Mouse (Mus musculus) 3134 (cell line): ENCODE data around the gene Bcar1.

Source experiments
- DNase-seq: peaks from one replicate; pipeline ENCODE4 v3.0.0-alpha.2; 2011; ENCODE audit warnings: low spot score; ENCODE audit not compliant: insufficient read length; ENCODE audit errors: extremely low read depth

The Bcar1 gene

GRCm38 (mm10) chr8:111769764-111770428 is 26.3 kb upstream of the Bcar1 start:
- no peak for DNase-seq

- DNase-seq, result no peak
Observed at GRCm38 (mm10) chr8:111769296-111769695, 25.7 kb upstream of the Bcar1 start.

DNA sequence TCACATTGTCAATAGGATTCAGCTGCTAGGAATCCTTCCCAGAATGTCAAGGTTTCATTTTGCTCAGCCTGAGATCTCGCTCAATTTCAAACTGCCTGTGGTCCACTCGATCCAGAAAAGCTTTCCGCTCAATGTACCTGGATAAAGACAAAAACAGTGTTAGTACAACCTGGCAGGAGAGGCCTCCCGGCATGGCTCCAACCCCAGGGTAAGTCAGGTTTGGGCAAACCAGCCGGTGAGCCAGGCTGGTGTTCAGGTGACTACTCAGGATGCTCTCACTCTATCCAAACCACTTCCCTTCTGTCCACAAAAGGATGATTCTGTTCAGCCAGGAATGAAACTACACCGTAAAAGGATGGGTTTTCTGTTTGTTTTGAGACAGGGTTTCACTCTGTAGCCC is 25.0 kb upstream of the Bcar1 start:
- no peak for DNase-seq

- no peak for DNase-seq
Observed at GRCm38 (mm10) chr8:111765616-111766015, 22.0 kb upstream of the Bcar1 start.

DNA sequence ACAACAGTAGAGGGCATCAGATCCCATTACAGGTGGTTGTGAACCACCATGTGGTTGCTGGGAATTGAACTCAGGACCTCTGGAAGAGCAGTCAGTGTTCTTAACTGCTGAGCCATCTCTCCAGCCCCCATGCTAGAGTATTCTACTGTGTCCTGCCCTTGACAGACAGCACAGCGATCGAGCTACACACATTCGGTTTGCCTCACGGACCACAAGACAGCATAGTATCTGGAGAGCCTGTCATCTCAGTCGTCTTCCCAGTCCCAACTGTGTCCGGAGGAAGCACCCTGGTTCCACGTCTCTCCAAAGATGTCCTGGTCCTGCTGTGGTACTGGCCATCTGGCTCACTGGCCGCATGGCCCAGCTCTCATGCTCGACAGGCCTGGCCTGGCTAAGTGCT is 21.5 kb upstream of the Bcar1 start:
- no peak for DNase-seq

GRCm38 (mm10) chr8:111760708-111761107 is 17.1 kb upstream of the Bcar1 start:
- DNase-seq, result no peak

GRCm38 (mm10) chr8:111758817-111759216 is 15.2 kb upstream of the Bcar1 start:
- DNase-seq, result no peak

DNA sequence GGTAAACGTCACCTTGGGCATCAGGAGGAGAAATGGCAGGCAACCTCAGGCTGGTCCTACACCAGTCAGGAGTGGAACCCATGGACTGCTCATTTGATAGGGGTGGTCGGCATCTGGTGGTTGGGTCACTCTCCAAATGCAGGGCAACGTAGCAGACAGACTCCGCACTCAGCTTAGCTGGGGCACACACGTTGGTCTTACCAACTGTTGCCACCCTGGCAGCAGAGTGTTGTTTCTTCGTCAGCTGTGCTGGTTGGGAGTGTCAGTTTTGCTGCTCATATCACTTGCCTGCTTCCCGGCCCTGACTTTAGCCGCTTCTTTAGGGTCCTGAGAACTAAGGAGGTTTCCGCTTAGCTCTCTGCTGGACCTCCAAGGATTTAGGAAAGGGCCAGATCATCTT is 14.0 kb upstream of the Bcar1 start:
- DNase-seq, result no peak

- DNase-seq, result no peak
Observed at GRCm38 (mm10) chr8:111754736-111755135, 11.1 kb upstream of the Bcar1 start.

DNA sequence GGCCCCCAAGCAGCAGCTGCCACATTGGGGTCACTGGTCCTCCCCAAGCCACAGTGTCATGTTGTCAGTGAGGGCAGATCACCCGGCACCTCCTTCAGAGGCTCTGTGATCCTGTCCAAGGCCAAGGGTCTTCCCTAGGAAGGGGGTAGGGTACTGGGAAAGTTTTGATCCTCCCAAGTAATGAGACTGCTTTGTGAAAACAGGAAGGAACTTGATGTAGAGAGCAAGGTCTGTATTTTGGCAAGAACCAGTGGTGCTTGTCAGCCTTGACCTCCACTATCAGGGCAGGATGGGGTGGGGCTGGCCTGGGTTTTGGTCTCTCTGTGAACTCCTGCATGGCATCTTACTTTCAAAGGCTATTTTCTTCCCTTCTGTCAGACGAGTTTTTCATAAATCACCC is 10.5 kb upstream of the Bcar1 start:
- DNase-seq, result no peak

- DNase-seq, result no peak
Observed at GRCm38 (mm10) chr8:111748766-111749165, 5.2 kb upstream of the Bcar1 start.

DNA sequence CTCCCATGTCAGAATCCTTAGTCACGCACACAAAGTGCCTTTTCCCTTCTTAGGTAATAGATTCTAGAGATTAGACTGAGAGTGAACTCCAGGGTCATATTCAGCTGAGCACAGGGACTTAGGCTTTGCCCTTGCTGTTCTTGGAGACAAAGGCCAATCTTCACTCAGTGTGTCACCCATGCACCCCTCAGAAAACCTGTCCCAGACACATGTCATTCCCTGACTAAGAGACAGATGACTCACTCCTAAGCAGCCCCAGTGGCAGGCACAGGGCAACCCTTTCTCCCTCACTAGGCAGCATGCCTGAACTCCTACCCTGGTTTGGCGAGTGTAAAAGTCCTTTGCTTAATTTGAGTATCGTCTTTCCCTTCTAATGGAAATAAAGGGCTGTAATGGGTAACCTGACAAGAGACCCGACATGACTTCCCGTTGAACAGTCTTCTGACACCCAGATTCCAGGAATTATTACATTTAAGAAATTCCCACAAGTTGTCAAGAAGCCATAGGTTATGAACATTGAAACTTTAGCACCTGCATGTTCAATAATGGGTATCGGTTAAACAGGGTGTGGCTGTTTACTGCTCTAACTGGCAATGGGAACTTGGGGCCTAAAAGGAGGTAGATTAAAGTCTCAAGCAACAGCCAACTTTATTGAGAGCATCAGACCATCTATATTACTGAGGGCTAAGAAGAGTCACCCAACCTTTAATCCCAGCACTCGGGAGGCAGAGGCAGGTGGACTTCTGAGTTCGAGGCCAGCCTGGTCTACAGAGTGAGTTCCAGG is 4.4 kb upstream of the Bcar1 start:
- peak; percentile 71 for DNase-seq

- peak; percentile 83 for DNase-seq
Observed at GRCm38 (mm10) chr8:111746582-111747465, 3.2 kb upstream of the Bcar1 start.

- peak; percentile 87 for DNase-seq
Observed at GRCm38 (mm10) chr8:111745591-111746418, 2.2 kb upstream of the Bcar1 start.

GRCm38 (mm10) chr8:111745086-111745485 is 1.5 kb upstream of the Bcar1 start:
- DNase-seq, result no peak

DNA sequence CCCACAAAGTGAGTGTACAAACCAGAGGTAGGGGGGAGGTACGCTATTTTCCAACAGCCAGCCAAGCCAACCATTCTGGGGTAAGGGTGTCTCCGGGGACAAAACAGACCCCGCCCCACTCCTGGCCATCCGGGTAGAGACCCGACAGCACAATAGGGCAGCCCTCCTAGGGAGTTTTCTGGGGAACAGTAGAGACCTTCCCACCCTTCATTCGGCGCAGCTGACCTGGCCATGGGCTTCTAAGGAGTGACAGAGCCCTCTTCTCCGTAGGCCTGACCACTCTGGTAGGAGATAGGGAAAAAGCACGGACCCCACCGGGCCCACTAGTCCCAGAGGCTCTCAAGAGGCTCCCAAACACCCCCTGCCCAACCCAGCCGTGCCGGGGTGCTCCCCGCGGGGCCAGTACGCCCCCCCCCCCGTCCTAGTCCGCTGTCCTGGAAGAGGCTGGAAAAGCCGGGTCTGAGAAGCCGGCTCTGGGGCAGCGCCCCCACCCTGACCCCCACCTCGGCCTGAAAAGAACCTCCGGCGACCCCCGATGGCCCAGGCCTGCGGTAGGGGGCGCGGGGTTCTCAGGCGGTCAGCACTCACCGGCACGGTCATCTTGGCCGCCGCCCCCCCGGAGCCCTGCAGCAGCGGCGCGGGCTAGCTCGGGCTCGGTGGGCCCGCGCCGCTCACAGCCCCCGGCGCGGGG is 363 bp downstream of the Bcar1 start:
- DNase-seq, result no peak

- no peak for DNase-seq
Observed at GRCm38 (mm10) chr8:111742261-111743037, 1.2 kb downstream of the Bcar1 start.

- no peak for DNase-seq
Observed at GRCm38 (mm10) chr8:111741556-111741955, 2.1 kb downstream of the Bcar1 start.

DNA sequence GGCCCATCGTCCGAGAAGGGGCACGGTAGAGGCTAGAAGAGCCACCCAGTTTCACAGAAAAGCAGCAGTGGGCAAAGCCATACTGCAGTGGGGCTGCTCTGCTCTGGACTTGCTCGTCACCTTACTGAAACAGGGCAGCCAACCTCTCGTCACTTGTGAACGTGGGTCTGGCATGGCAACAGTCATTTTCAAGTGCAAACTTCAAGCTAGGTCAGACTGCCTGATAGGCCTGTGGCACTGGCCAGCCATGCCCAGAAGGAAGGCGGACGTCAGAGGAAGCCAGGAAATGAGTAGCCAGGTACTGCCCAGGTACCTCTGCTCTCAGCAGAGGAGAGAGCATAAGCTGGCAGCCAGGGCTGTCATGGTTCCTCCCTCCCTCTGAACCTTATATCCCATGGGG is 2.6 kb downstream of the Bcar1 start:
- no peak for DNase-seq
